Mouse (Mus musculus) left cerebral cortex, adult 9 months (tissue): ENCODE measurements around the gene Gm3248.
"Not testable (repeated sequence)": the region's sequence is repeated elsewhere in the genome, so short reads cannot be mapped to it uniquely, and the experiment has no call there.

ENCODE experiments used
- DNase-seq, 2 experiments: peaks; one replicate each; pipeline ENCODE4 v3.0.0; 2022; ENCODE audit warnings: low spot score in 2 of 2

Gm3248 gene

DNA sequence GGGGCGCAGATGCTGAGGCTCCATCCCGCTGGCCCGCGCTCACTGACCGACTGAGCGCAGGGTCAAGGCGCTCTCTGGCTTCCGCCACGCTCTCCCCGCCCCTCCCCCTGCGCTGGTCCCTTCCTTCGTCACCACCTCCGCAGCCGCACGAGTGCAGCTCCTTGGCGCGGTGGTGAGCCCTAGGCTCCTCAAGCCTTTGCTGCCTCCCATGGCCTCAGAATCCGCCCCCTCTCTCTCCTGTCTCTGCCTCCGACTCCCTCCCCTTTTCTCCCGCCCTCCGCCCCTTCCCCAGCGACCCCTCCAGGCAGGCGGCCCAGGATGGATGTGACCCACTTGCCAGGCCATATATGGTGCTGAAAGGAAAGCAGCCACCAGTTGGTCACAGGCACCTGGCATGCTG is at the start of gene Gm3248:
Gene Gm3248, minus strand, starts transcription at position 111 of the 400 bp plus-strand sequence.
- DNase-seq = not testable (repeated sequence)

DNA sequence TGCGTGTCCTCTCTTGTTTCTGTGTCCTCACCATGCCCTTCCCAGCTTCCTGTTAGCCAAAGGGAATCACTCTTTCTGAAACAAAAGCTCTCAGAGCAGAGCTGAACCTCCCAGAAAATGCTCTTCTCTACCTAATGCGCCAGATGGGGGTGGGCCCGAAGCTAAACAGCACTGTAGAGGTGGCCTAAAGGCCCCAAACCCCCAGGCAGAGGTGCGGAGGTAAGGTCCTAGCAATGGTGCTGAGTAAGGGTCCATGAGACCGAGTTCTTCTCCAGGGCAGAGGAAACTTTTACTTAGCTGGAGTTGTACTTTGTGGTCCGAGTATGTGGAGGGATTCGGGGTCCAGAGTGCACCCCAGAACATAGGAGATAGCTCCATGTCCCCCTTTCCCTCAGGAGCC is 25.6 kb upstream of the Gm3248 start:
- DNase-seq = not testable (repeated sequence)

DNA sequence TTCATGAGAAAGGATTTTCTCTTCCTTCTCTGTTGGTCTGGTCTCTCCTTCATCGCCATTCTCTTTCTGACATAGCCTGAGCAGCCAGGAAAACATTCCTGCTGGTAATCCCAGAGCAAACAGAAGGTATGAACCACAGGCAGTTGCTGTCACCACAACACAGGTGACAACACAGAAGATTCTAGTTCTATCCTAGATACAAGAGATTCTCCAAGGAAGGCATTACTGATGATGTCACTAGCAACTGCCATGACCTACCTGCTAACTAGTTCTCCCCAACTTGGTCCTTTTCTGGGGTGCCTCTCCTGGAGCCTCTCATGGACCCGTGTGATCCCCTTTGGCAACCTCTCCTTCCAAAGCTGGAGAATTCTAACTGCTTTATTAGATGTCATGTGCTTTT is 17.5 kb upstream of the Gm3248 start, which contains the start of gene Gm3453:
Gene Gm3453, minus strand, starts transcription at position 101 of the 400 bp plus-strand sequence.
- DNase-seq = not testable (repeated sequence)

DNA sequence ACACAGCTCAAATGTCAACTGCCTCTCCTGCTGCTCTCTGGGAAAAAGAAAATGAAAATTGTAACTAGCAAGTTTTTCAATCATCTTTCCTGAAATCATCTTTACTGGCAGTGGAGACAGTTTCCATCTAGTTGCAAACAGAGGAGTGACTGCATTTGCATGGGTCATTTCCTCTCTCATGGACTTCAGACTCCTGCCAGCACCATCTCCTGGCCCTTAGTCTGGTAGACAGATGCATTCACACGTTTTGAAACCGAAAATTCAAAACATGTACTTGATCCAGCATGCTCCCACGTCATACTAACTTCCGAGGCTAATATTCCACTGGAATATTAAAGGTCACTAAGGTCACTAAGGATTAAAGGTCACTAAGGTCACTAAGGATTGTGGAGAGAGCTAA is 896 bp upstream of the Gm3248 start:
- DNase-seq = not testable (repeated sequence)

DNA sequence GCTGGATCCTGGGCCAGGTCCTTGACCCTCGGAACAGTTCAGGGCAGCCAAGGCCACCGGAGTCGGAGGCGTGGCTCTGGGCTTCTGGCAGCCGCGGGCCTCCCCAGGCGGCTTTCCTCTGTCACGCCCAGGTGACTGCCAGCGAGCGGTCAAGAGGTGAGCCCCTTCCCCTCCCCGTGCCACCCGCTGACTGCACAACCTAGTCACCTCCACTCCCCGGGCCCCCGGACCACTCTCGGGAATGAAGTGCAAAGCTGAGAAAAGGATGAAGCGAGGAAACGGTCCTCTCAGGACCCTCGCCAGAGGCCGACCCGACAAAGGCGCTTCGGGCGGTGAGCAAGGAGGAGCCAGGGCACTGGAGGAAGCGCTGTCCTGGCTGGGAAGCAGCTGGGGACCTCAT is 443 bp downstream of the Gm3248 start:
- not testable (repeated sequence) for DNase-seq

DNA sequence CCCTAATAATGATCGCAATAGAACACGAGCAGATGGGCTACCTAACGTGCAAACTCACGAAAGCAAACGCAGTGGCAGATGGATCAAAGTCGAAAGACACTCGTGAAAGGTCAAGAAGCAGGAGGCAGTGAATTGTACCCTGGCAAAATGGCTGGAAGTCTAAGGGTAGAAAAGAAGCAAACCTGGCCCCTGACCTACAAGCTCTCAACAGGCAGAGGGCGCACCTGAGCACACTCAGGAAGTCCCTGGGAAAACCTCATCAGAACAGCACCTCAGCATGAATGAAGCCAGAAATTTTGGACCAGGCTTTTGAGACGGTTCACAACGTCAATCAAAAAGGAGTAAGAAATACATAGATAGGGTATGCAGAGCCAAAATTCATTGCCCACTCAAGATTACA is 1.1 kb downstream of the Gm3248 start:
- DNase-seq = peak in 1 of 2 experiments; percentile 40

DNA sequence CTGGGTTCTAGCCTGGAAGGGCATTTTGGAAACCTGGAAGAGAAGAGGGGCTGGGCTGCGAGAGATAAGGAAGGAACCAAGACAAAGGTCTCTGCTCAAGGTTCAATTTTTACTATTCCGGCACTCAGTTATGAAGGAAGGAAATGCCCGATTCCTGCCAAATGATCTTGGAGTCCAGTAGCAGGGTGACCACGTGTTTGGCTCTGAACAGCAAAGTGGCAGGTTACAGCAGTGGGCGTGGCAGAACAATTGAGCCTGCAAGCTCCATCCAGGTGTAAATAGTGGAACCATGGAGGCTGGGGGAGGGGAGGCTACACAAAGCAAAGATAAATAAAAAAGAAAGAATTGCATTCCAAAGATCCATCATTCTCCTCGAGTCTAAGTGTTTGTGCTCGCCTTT is 38.3 kb downstream of the Gm3248 start:
- not testable (repeated sequence) for DNase-seq

DNA sequence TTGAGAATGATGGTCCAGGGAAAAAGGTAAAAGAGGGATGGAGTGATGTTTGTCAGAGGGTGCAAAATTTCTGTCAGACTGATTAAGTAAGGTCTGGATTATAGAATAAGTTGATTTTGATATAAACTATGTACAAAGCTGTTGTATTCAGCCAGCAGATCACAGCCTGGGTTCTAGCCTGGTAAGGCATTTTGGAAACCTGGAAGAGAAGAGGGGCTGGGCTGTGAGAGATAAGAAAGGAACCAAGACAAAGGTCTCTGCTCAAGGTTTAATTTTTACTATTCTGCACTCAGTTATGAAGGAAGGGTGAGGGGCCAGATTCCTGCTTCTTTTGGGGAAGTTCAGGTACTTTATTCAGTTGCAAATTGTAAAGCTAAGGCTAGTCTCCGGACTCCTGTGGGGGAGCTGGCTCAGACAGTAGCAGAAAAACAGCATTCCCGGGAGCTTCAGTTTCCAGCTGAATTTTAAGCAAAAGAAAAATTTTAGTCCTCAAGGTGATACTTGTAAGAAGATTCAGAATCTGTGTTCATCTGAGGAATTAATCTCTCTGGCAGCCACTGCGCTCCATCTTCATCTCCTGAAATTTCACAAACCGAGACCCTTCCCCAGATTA is 43.1 kb downstream of the Gm3248 start:
- DNase-seq = not testable (repeated sequence)

DNA sequence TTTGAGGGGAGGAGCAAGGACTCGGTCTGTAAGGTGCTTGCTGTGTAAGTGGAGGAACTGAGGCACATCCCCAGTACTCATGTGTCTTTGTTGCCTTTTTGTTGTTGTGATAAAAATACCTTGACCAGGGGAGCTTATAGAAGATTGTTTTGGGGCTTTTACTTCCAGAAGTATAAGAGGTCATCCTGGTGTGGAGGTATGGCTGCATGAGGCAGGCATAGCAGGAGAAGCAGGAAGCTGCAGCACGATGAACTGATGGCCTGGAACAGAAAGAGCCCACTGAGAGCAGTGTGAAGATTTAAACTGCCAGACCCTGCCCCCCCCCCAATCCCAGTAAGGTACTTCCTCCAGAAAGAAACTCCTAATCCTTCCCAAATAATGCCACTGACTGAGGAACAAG is 47.8 kb downstream of the Gm3248 start:
- not testable (repeated sequence) for DNase-seq
